8 mouse cellular contexts compared by ENCODE assay signal in genomic region chr6:34040624-34041235, GRCm38 (mm10). TPM values are rescaled to one million over a fixed set of nuclear protein-coding genes. Genes with fewer than 3 reads are reported as not detected.
DNase-seq lines count a peak whose midpoint lies in the region; ATAC-seq lines count a peak whose summit lies in the region.

No protein-coding gene starts in this region.

- WGBS in forebrain, embryonic 15.5 days, result 30% methylated on average over 12 of the region's 12 CpGs
- 47% methylated on average over 12 of the region's 12 CpGs for WGBS in hindbrain, embryonic 11.5 days

- H3K36me3 ChIP-seq in forebrain, embryonic 15.5 days, result no peaks in the 10 kb centered on the region
- H3K36me3 ChIP-seq in hindbrain, embryonic 11.5 days (ENCODE audit: control insufficient read depth, insufficient read depth, low read length), result no peaks in the 10 kb centered on the region

- no peak overlapping the region for H3K9ac ChIP-seq in forebrain, embryonic 15.5 days (replicated peaks)
- no peak overlapping the region for H3K9ac ChIP-seq in hindbrain, embryonic 11.5 days (ENCODE audit: low read depth, low read length)

- H3K9me3 ChIP-seq in forebrain, embryonic 15.5 days, result no peaks in the 10 kb centered on the region
- no peaks in the 10 kb centered on the region for H3K9me3 ChIP-seq in hindbrain, embryonic 11.5 days (ENCODE audit: control insufficient read depth, low read length)

- no peak overlapping the region; the same call in 1 of the 2 replicates for H3K27ac ChIP-seq in forebrain, embryonic 15.5 days (replicated peaks)
- H3K27ac ChIP-seq in hindbrain, embryonic 11.5 days (ENCODE audit: low read depth, low read length), result no peak overlapping the region

- no peak overlapping the region for H3K4me2 ChIP-seq in forebrain, embryonic 15.5 days (replicated peaks)
- H3K4me2 ChIP-seq in hindbrain, embryonic 11.5 days (replicated peaks; ENCODE audit: low read depth, low read length), result no peak overlapping the region

- peak; percentile 57 for DNase-seq in Muller cell, postnatal 12 days (ENCODE audit: inconsistent ontology term)
- DNase-seq in cerebellum, adult 11 months, result peak; percentile 61
- peak; percentile 85 for DNase-seq in hindbrain, embryonic 11.5 days (ENCODE audit: low spot score)
- peak; percentile 91 to 93 for DNase-seq in layer of hippocampus, postnatal 10 days (ENCODE audit: low spot score in 2 of 2)
- peak; percentile 70 for DNase-seq in lung, postnatal 25 days (ENCODE audit: low spot score)
- DNase-seq in right cerebral cortex, adult 18-20 months, result peak; percentile 80
- DNase-seq in urinary bladder, postnatal 25 days (ENCODE audit: low spot score), result peak; percentile 62

- no peak overlapping the region for H3K4me3 ChIP-seq in forebrain, embryonic 15.5 days
- H3K4me3 ChIP-seq in hindbrain, embryonic 11.5 days (ENCODE audit: low read depth, low read length), result no peak overlapping the region

- H3K27me3 ChIP-seq in forebrain, embryonic 15.5 days, result no peaks in the 10 kb centered on the region
- no peaks in the 10 kb centered on the region for H3K27me3 ChIP-seq in hindbrain, embryonic 11.5 days (ENCODE audit: control insufficient read depth, insufficient read depth, low read length)

- ATAC-seq in forebrain, embryonic 15.5 days (replicated peaks), result peak; percentile 74
- ATAC-seq in hindbrain, embryonic 11.5 days (ENCODE audit: low FRiP score), result peak; percentile 54; the same call in 1 of the 2 replicates

- H3K4me1 ChIP-seq in forebrain, embryonic 15.5 days, result peaks cover 29% of the 10 kb centered on the region
- no peaks in the 10 kb centered on the region for H3K4me1 ChIP-seq in hindbrain, embryonic 11.5 days (replicated peaks; ENCODE audit: control insufficient read depth, insufficient read depth, low read length)

RNA-seq across cellular contexts. Expression of gene Lrguk, which starts 11.5 kb away (rescaled TPM):
- polyA plus RNA-seq in forebrain, embryonic 15.5 days (2015; fragmentation: Nextera tagmentation; extraction: Ambion mirVana), result 0.98 and 1.2 TPM in 2 replicates
- 0.63 and 1.9 TPM in 2 replicates for polyA plus RNA-seq in hindbrain, embryonic 11.5 days (2014; fragmentation: Nextera tagmentation; extraction: Ambion mirVana)
- 1 to 10 TPM; 2.2 to 3.2 TPM for total RNA-seq in layer of hippocampus, postnatal 10 days (2021)
